Mouse (Mus musculus): ENCODE data around the gene Psmb5.
A peak's percentile ranks its signal among the peaks of the same experiment; 100 is the strongest.

GRCm38 (mm10) chr14:54641305-54641969, 23.6 kb upstream of the Psmb5 start, which contains the start of gene Cdh24:
- TF ChIP-seq POLR2A (IDR thresholded peaks at IDR 0.05; ENCODE audit: low read depth, low read length), result peak; percentile 70
- TF ChIP-seq CTCF (IDR thresholded peaks at IDR 0.05; ENCODE audit: borderline replicate concordance, insufficient read depth, low read length), result peak; percentile 64; the same call in 1 of the 2 replicates

All from embryonic fibroblast, embryonic 13.5 days (primary cell).